10 mouse cellular contexts compared by ENCODE assay signal in the genomic region with DNA sequence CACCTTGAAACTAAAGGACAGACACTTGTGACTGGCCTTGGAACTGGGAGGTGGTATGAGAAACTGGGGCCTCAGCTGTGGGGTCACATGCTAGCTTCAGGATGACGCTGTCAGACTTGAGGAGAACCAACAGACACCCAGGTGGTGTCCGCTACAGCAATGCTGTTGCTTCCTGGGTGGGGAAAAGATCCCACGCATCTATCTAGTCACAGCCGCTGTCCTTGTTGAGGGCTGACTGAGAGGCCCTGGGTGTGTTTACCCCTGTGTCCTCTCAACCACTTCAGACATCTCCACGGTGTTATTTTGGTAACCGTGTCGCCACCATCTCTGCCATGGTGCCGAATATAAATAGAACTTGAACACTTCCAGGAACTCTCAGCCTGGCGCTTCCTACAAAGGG. TPM values are rescaled to one million over a fixed set of nuclear protein-coding genes. Genes with fewer than 3 reads are reported as not detected.
DNase-seq lines count a peak whose midpoint lies in the region; ATAC-seq and TF ChIP-seq lines count a peak whose summit lies in the region.
"Had no signal": no experiment of that assay in that cellular context is flagged by ENCODE, and none has a peak within 500 bp of the region (broad histone marks: within the 10 kb centered on the region; RNA-seq: fewer than 3 reads in every experiment).

No protein-coding gene starts in this region.

- H3K27me3 ChIP-seq in lung, postnatal 0 days (replicated peaks; ENCODE audit: insufficient read depth, low read length): no peaks in the 10 kb centered on the region

- peak; percentile 38 for DNase-seq in lung, postnatal 0 days (ENCODE audit: low spot score)
- DNase-seq in lung, adult 2 months: no peak
- peak; percentile 64 for DNase-seq in heart, adult 8-10 months (ENCODE audit: low spot score)
- no peak for DNase-seq in right cerebral cortex, postnatal 25 days
- no peak for DNase-seq in testis, postnatal 10 days (ENCODE audit: low spot score)
- DNase-seq in right cerebral cortex, adult 2 months (ENCODE audit: low spot score in 2 of 2): no peak
- DNase-seq: kidney, adult 18-20 months; right cerebral cortex, adult 18-20 months had no signal

- WGBS in lung, postnatal 0 days: 39% methylated on average over 9 of the region's 9 CpGs
- 51% methylated on average over 9 of the region's 9 CpGs for WGBS in lung, adult 2 months

- no peak overlapping the region for H3K27ac ChIP-seq in lung, postnatal 0 days (ENCODE audit: low read length)
- H3K27ac ChIP-seq: liver, embryonic 14.5 days had no signal

- no peak overlapping the region for H3K4me3 ChIP-seq in lung, postnatal 0 days (ENCODE audit: low read depth, low read length)
- H3K4me3 ChIP-seq in lung, adult 2 months (replicated peaks; ENCODE audit: extremely low read depth, low read depth, low read length): no peak overlapping the region

- no peaks in the 10 kb centered on the region for H3K9me3 ChIP-seq in lung, postnatal 0 days (ENCODE audit: low read length)

- TF ChIP-seq EP300 in lung, postnatal 0 days (IDR thresholded peaks at IDR 0.05): no peak

- peaks cover 9% of the 10 kb centered on the region; the same call in 1 of the 2 replicates for H3K4me1 ChIP-seq in lung, postnatal 0 days (ENCODE audit: insufficient read depth, low read depth, low read length)
- peaks cover 2% of the 10 kb centered on the region for H3K4me1 ChIP-seq in lung, adult 2 months (ENCODE audit: control insufficient read depth, insufficient read depth, low read length)

- no peak overlapping the region for H3K9ac ChIP-seq in lung, postnatal 0 days (replicated peaks; ENCODE audit: low read depth)
- H3K9ac ChIP-seq: liver, embryonic 14.5 days had no signal

- no peak for TF ChIP-seq POLR2A in lung, adult 2 months (IDR thresholded peaks at IDR 0.05; ENCODE audit: borderline replicate concordance, extremely low read depth, low read depth, low read length)

- H3K36me3 ChIP-seq in lung, postnatal 0 days (ENCODE audit: insufficient read depth, low read length): no peaks in the 10 kb centered on the region

- no peak for TF ChIP-seq CTCF in lung, postnatal 0 days (IDR thresholded peaks at IDR 0.05)
- no peak for TF ChIP-seq CTCF in lung, adult 2 months (IDR thresholded peaks at IDR 0.05; ENCODE audit: insufficient read depth, low read length)

- H3K4me2 ChIP-seq in lung, postnatal 0 days (replicated peaks; ENCODE audit: low read depth, low read length): no peak overlapping the region

- ATAC-seq in lung, postnatal 0 days: no peak
- ATAC-seq in megakaryocyte progenitor cell, adult 5-6 weeks (replicated peaks; ENCODE audit: poor library complexity): peak; percentile 14; the same call in 1 of the 2 replicates

RNA-seq across cellular contexts. Expression of gene Cradd, which starts 10.4 kb away (rescaled TPM):
- polyA plus RNA-seq in lung, postnatal 0 days (2015; fragmentation: Nextera tagmentation; extraction: Ambion mirVana): 11.9 and 15.4 TPM in 2 replicates
- 21.0 and 21.8 TPM in 2 replicates for polyA plus RNA-seq in lung, adult 2 months (2012; rRNA removed)
- total RNA-seq in heart, adult 8-10 months (2022): 10 to 100 TPM in 2 of 4 experiments, 1 to 10 TPM in 2; 6.6 to 15.0 (median 10.4) TPM
- 10.7 and 12.2 TPM in 2 replicates for total RNA-seq in megakaryocyte progenitor cell, adult 5-6 weeks (2015)
- total RNA-seq in megakaryocyte progenitor cell, adult 5-6 weeks (2017): 3.5 and 3.8 TPM in 2 replicates

Comparison
In these comparisons a context has a peak if more than half of its experiments do, and no peak if none do; other contexts are left out.
1. DNase-seq: peak in lung, postnatal 0 days (single experiment) and heart, adult 8-10 months (single experiment); none in lung, adult 2 months (single experiment), right cerebral cortex, postnatal 25 days (single experiment), testis, postnatal 10 days (single experiment) and right cerebral cortex, adult 2 months (0 of 2).